Mouse (Mus musculus): ENCODE data around the gene Gbp5.

Gene Gbp5

GRCm38 (mm10) chr3:142493536-142494061, at the start of gene Gbp5:
Gbp5 (plus strand) TSS chr3:142493978.
- DNase-seq = peak; percentile 93

GRCm38 (mm10) chr3:142454198-142454597, 39.6 kb upstream of the Gbp5 start:
- DNase-seq = peak; percentile 34

- no peak for DNase-seq
Observed at GRCm38 (mm10) chr3:142459241-142459640, 34.5 kb upstream of the Gbp5 start.

- peak; percentile 25 for DNase-seq
Observed at GRCm38 (mm10) chr3:142462764-142463751, 30.7 kb upstream of the Gbp5 start.

GRCm38 (mm10) chr3:142474349-142474983, 19.3 kb upstream of the Gbp5 start:
- peak; percentile 17 for DNase-seq

GRCm38 (mm10) chr3:142475913-142476312, 17.9 kb upstream of the Gbp5 start:
- DNase-seq = peak; percentile 67

- no peak for DNase-seq
Observed at GRCm38 (mm10) chr3:142477866-142478265, 15.9 kb upstream of the Gbp5 start.

GRCm38 (mm10) chr3:142478360-142478759, 15.4 kb upstream of the Gbp5 start:
- DNase-seq = no peak

- DNase-seq = peak; percentile 88
Observed at GRCm38 (mm10) chr3:142490465-142490864, 3.3 kb upstream of the Gbp5 start.

- no peak for DNase-seq
Observed at GRCm38 (mm10) chr3:142495146-142495655, 1.4 kb downstream of the Gbp5 start.

- peak; percentile 31 for DNase-seq
Observed at GRCm38 (mm10) chr3:142496113-142497101, 2.6 kb downstream of the Gbp5 start.

- DNase-seq = no peak
Observed at GRCm38 (mm10) chr3:142497123-142497841, 3.5 kb downstream of the Gbp5 start.

- no peak for DNase-seq
Observed at GRCm38 (mm10) chr3:142498941-142499340, 5.2 kb downstream of the Gbp5 start.

- DNase-seq = no peak
Observed at GRCm38 (mm10) chr3:142528116-142528515, 34.3 kb downstream of the Gbp5 start.

GRCm38 (mm10) chr3:142529597-142529996, 35.8 kb downstream of the Gbp5 start:
- DNase-seq = no peak

GRCm38 (mm10) chr3:142530087-142530953, 36.5 kb downstream of the Gbp5 start, which contains the start of gene Gbp7:
Gbp7 (plus strand) TSS chr3:142530342.
- DNase-seq = peak; percentile 60

GRCm38 (mm10) chr3:142531595-142531994, 37.8 kb downstream of the Gbp5 start:
- DNase-seq = no peak

- no peak for DNase-seq
Observed at GRCm38 (mm10) chr3:142533185-142533584, 39.4 kb downstream of the Gbp5 start.

GRCm38 (mm10) chr3:142535667-142536066, 41.9 kb downstream of the Gbp5 start:
- DNase-seq = no peak

GRCm38 (mm10) chr3:142541391-142541790, 47.6 kb downstream of the Gbp5 start:
- DNase-seq = no peak

Data from lung, postnatal 10 days (tissue).